Mouse (Mus musculus) olfactory bulb, adult 2 months (tissue): Measurements from ENCODE around the gene Csmd2.

ENCODE experiments used
- CTCF ChIP-seq: fragments of 200-500 bp; IDR thresholded peaks from 2 replicates; pipeline ENCODE4 v1.5.1; 2012; ENCODE audit warnings: low read depth, mild to moderate bottlenecking, low read length, moderate library complexity; ENCODE audit not compliant: insufficient read depth
- POLR2A ChIP-seq: fragments of 200-500 bp; IDR thresholded peaks from 2 replicates; pipeline ENCODE4 v1.6.1; 2012; ENCODE audit warnings: mild to moderate bottlenecking, low read depth, low read length, moderate library complexity; ENCODE audit not compliant: insufficient read depth

- TF ChIP-seq POLR2A (no peak), CTCF (no peak)
Measured at GRCm38 (mm10) chr4:128178974-128179373, 191.3 kb downstream of the Csmd2 start.
